Mouse (Mus musculus) adrenal gland, postnatal 14 days (tissue): ENCODE measurements at regions not wholly inside any gene's neighbourhood (a gene's known extent, or its start where the extent isn't known, plus 50 kb on each side); places are given as distances from the start of the nearest gene placed in this dataset.
"Not testable (repeated sequence)": the region's sequence is repeated elsewhere in the genome, so short reads cannot be mapped to it uniquely, and the experiment has no call there.

ENCODE experiments used
- DNase-seq: peaks from one replicate; pipeline ENCODE4 v3.0.0; 2021; ENCODE audit warnings: mixed read lengths

DNA sequence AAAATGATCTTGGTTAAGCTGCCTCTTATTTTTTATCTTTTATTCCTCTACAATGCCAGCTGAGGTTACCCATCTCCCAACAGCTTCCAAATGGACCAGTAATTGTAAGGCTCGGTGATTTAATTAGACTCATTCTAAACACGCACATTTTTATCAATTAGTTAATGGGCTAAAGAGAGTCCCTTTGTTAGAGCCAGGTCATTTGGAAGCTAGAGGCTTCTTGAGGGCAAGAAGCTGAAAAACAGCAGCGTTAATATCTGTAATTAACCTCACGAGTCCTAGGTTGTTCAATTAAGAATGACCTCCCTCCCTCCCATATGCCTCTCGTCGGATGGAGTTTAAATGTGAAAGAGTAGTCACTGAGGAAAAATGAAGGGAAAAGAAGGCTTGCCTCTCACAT is 66.5 kb downstream of the Otx2 start:
- DNase-seq: no peak

DNA sequence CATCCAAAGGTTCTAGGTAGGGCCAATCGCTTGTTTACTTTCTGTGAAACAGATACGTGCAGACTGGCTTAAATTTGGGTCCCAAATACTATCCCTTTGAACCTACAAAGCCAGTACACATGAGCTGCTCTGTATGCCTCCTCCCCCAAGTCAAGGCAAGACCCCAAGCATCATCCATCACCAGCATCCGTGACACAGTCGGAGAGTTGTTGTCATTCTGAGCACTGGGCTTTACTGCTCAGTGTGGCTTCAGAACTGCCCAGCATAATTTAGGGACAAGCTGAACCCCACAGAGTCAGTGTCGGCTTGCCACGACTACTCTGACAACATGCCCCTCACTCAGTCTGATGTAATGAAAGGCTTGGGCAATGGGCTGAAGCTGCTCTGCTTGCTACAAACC is 70.1 kb downstream of the Otx2 start:
- DNase-seq: no peak

DNA sequence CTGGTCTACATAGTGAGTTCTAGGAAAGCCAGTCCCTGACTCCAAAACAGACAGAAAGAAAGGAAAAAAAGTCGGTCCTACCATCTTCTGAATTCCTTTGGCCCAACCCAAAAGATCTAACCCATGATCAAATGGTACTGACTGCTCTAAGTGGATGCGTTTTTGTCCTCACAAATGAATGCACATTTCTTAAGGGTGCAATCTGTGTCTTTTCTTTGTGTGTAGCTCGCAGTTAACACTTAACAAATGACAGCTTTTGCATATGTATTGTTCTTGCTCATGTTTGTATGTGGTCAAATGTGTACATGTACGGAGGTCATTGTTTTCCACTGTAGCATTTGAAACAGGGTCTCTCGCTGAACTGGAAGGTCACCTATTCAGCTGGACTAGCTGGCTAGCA is 79.3 kb downstream of the Otx2 start:
- DNase-seq: no peak

DNA sequence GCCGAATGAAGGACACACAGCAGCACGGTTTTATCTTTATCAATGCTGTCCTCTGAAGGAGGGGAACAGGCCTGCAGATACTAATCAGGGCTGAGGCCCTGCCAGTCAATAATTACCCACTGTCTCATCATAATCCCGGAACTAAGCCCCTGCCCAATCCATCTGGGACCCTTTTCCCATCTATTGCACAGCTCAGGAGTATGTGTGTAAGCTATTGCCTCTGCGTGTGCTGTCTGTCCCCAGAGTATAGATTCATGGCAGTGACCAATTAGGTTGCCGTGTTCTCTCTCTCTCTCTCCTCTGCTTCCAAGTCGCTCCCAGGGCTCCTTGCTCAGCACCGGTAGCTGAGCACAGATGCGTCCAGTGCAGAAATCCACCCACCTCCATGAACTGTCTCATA is 80.3 kb downstream of the Otx2 start:
- no peak for DNase-seq

DNA sequence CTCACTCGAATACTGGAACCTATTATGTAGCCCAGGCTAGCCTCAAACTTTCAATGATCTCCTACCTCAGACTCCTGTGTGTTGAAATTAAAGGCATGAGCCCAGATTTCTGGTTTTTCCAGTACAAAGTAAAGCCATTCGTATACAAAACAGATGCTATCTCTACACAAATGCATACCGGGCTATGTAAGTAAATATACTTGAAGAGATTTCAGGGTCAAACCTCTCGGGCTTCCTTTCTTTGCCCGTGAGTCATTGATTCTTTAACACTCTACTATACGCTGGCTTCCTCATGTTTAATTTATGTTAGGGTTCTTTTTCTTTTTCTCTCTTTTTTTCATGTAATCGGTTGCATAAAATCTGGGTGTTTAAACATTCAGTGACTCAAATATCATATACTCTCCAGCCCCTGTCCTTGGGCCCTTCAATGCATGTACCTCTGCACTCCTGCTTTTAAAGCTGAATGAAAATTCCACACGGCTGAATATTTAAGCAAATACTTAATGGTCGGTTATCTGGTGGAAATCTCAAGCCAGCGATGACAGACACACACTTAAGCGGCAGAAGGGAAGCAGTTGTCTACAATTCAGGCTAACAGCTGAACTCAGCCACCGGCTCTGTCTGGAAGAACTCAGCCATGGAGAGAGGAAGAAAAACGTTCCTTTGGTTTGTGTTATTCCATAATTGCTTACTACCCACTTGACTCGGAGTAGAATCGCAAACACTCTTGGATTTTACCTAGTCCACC is 82.0 kb downstream of the Otx2 start:
- no peak for DNase-seq

DNA sequence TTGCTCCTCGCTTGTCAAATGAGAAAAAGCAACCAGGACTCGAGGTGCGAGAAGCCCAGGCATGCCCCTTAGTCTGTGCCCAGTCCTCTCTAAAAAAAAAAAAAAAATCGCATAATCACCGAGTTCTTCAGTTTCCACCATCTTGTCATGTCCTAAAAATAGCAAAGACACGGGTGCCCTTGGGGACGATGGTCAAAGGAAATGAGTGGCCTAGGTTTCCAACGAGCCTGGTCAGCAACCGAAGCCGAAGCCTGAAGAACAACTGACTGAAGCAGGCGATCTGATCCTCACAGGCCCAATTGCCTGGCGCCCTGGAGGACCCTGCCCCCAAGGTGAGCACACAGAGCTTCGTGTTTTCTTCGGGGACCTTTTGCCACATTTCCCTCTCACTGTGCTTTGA is 83.2 kb downstream of the Otx2 start:
- DNase-seq: no peak

DNA sequence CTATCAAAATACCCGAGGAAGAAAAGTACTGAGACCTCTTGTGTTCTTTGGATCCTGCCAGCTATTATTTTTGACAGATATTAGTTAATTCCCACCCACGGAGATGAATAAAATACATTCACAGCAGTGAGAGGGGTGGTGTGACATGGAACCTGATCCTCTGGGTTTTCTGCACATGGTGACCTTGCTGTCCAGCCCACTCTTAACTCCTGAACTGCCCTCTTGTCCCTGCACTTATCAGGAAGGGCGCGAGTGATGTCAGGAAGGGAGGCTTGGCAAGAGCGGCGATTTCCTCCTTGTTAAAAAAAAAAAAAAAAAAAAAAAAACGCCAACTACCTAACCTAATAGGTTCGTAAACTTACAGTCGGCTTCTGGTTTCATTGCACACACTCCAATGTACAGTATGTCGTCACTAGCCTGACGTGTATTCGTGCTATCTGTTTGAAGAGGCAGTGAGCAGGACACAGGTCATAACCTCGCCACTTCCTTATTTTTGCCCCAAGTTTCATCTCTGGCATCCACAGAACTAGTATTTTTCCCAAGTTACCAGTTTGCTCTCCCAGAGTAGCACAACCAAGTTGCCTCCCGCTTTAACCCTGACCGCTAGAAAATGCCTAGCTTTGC is 83.8 kb downstream of the Otx2 start:
- DNase-seq: peak; percentile 41

DNA sequence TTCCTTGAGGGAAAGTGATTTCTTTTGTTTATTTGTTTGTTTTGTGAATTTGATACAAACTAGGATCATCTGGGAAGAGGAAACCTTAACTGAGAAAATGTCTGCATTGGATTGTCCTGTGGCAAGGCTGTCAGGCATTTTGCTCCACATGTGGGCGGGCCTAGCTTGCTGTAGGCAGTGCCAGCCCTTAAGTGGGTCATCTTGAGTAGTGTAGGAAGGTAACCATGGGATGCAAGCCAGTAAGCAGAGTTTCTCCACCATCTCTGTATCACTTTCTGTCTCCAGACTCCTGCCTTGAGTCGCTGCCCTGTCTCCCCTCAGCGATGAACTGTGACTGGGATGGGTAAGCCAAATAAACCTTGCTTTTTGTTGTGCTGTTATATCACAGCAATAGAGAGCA is 87.8 kb downstream of the Otx2 start:
- DNase-seq: no peak

DNA sequence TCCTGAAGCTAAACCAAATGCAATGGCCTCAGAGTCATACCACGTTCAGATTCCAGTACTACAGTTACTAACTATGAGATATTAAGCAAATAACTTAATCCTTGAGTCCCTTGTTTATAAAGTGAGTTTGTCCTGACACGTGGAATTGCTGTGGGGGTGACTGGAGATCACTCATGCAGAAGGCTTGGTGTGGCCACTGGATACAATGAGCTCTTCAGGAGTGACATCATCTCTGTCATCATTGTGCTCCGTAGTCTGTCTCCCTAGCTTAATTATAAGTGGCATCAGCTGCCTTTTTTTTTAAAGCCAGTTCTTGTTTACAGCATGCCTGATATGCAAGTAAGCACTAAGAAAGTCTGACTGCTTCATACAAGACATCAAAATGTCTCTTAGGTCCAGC is 89.0 kb downstream of the Otx2 start:
- DNase-seq: no peak

DNA sequence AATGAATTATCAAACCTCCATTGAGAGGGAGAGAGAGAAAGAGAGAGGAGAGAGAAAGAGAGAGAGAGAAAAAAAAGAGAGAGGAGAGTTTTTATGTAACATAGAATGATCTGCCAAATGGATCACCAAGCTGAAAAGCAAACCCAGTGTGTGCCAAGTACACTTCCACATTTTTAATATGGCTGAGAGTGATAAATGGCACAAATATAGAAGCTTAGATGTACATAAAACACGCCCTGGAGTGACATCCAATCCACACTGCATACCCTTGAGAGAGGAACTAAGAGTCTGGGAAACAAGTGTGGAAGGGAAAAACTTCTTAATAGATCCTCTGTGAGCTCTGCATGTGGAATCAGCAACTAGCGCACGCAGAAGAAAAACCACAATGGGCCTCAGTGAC is 90.1 kb downstream of the Otx2 start:
- no peak for DNase-seq

DNA sequence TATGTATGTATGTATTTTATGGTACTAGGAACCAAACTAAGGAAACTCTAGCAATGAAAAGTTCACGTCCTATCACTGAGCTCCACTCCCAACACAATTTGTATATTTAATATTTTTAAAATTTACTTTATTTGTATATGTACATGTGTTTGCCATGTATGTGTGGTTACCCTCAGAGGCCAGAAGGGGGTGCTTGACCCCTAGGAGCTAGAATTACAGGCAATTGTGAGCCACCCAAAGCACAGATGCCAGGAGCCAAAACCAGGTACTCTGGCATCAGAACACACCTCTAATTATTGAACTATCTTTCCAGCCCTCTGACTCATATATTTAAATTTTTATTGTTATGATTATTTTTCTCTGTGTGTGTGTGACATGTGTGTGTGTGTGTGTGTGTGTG is 91.5 kb downstream of the Otx2 start:
- DNase-seq: peak; percentile 21

DNA sequence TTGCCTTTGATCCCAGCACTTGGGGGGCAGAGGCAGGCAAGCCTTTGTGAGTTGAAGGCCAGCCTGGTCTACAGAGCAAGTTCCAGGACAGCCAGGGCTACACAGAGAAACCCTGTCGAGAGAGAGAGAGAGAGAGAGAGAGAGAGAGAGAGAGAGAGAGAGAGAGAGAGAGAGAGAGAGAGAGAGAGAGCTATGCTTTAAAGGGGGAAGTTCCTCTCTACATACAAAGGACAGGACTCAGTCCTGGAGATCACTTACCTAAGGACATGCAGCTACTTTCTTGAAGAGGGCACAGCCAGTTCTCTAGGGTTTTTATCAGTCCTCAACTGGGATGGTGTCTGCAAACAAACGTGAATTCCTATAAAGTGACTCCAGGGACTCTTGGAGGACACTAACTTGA is 92.3 kb downstream of the Otx2 start:
- not testable (repeated sequence) for DNase-seq

DNA sequence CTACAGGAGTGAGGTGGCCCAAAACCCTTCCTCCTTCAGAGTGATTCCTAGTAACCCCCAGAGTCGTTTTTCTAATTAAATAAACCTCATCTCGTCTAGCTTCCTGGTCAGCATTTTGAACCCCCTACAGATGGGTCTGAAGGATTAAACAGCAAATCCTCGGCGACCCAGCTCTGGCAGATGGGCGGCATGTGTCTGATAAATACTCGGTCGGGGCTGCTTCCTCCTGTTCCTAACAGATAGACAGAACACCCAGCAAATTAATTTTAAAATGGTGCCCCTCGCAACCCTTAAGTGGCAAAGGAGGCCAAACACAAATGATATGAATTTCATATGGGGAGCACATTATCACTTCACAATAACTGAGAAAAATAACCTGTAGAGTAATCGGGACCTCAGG is 93.2 kb downstream of the Otx2 start:
- no peak for DNase-seq

DNA sequence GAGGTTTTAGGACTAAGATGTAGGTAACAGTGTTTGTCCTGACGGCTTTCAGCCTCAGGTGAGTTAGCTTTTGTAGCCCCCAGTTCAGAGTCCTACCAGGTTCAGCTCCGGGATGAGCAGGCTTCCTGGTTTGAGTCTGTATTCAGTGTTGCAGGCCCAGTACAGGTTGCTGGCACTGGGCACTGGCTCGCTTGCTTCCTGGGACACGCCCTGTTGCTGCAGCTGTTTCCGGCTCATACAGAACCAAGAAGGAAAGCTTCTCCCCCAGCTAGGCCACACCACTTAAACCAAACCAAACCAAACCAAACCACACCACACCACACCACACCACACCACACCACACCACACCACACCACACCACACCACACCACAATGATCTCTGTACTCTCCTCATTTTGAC is 93.6 kb downstream of the Otx2 start:
- DNase-seq: no peak
